In genomic region chr3:122403860-122404557, GRCm38 (mm10) we compare ENCODE assay signal across 19 mouse cellular contexts.
DNase-seq lines count a peak whose midpoint lies in the region; ATAC-seq and TF ChIP-seq lines count a peak whose summit lies in the region.
"Had no signal": no experiment of that assay in that cellular context is flagged by ENCODE, and none has a peak within 500 bp of the region (broad histone marks: within the 10 kb centered on the region; RNA-seq: fewer than 3 reads in every experiment).

No protein-coding gene starts in this region.

- peaks cover 4% of the 10 kb centered on the region; the same call in 1 of the 2 replicates for H3K27me3 ChIP-seq in heart, embryonic 10.5 days (ENCODE audit: insufficient read depth, poor library complexity, severe bottlenecking)
- peaks cover 11% of the 10 kb centered on the region; the same call in 1 of the 2 replicates for H3K27me3 ChIP-seq in limb, embryonic 10.5 days (ENCODE audit: low read depth, poor library complexity, severe bottlenecking)
- no peaks in the 10 kb centered on the region for H3K27me3 ChIP-seq in stomach, postnatal 0 days (ENCODE audit: control insufficient read depth, insufficient read depth, low read length)
- H3K27me3 ChIP-seq: forebrain, embryonic 15.5 days; hindbrain, embryonic 12.5 days had no signal

- WGBS in heart, embryonic 10.5 days, result 69% methylated on average over 9 of the region's 9 CpGs
- WGBS in limb, embryonic 10.5 days, result 81% methylated on average over 9 of the region's 9 CpGs
- WGBS in stomach, postnatal 0 days, result 66% methylated on average over 9 of the region's 9 CpGs

- ATAC-seq in neutrophil, adult 5-6 weeks (ENCODE audit: extremely low read depth, insufficient number of reproducible peaks, low FRiP score, poor library complexity, severe bottlenecking), result peak; percentile 51
- ATAC-seq in stomach, postnatal 0 days (ENCODE audit: low FRiP score, low TSS enrichment), result no peak
- ATAC-seq: forebrain, embryonic 15.5 days; hindbrain, embryonic 16.5 days had no signal

- peak overlapping the region; percentile 8; the same call in 1 of the 2 replicates for H3K27ac ChIP-seq in heart, embryonic 10.5 days
- H3K27ac ChIP-seq in limb, embryonic 10.5 days, result no peak overlapping the region
- no peak overlapping the region for H3K27ac ChIP-seq in stomach, postnatal 0 days (replicated peaks)
- H3K27ac ChIP-seq: forebrain, embryonic 15.5 days; hindbrain, embryonic 12.5 days had no signal

- DNase-seq in heart, embryonic 10.5 days (ENCODE audit: low spot score), result no peak
- DNase-seq in heart, adult 11 months, result no peak
- DNase-seq in B cell, adult 2 months, result peak; percentile 75 to 76
- peak; percentile 88 to 89 for DNase-seq in spleen, postnatal 36 days (ENCODE audit: low spot score in 2 of 2)
- DNase-seq in limb, embryonic 10.5 days (ENCODE audit: low spot score), result no peak
- DNase-seq in stomach, postnatal 0 days (ENCODE audit: low spot score), result no peak
- no peak for DNase-seq in frontal cortex, adult 2 months (ENCODE audit: extremely low spot score in 1 of 2, low spot score in 1 of 2)
- DNase-seq: adrenal gland, postnatal 10 days; cerebellum, adult 11-12 months; cerebellum, adult 9-10 months; cerebellum, postnatal 36 days; gastrocnemius, postnatal 14 days; heart, postnatal 10 days; heart, postnatal 4 days had no signal

- H3K9ac ChIP-seq in stomach, postnatal 0 days (ENCODE audit: low read length), result no peak overlapping the region
- H3K9ac ChIP-seq: forebrain, embryonic 15.5 days; hindbrain, embryonic 12.5 days had no signal

- no peaks in the 10 kb centered on the region for H3K36me3 ChIP-seq in heart, embryonic 10.5 days
- H3K36me3 ChIP-seq in limb, embryonic 10.5 days, result no peaks in the 10 kb centered on the region
- H3K36me3 ChIP-seq in stomach, postnatal 0 days (ENCODE audit: control insufficient read depth, insufficient read depth, low read length), result no peaks in the 10 kb centered on the region
- H3K36me3 ChIP-seq: forebrain, embryonic 15.5 days; G1E; hindbrain, embryonic 12.5 days had no signal

- TF ChIP-seq CTCF in stomach, postnatal 0 days (IDR thresholded peaks at IDR 0.05; ENCODE audit: low read depth), result no peak

- no peaks in the 10 kb centered on the region for H3K9me3 ChIP-seq in heart, embryonic 10.5 days
- no peaks in the 10 kb centered on the region for H3K9me3 ChIP-seq in limb, embryonic 10.5 days (replicated peaks)
- H3K9me3 ChIP-seq in stomach, postnatal 0 days (ENCODE audit: control insufficient read depth, low read length), result no peaks in the 10 kb centered on the region
- H3K9me3 ChIP-seq: forebrain, embryonic 15.5 days; G1E; hindbrain, embryonic 12.5 days had no signal

- H3K4me1 ChIP-seq in heart, embryonic 10.5 days, result peaks cover 48% of the 10 kb centered on the region
- peaks cover 3% of the 10 kb centered on the region; the same call in 1 of the 2 replicates for H3K4me1 ChIP-seq in limb, embryonic 10.5 days
- no peaks in the 10 kb centered on the region for H3K4me1 ChIP-seq in stomach, postnatal 0 days (replicated peaks; ENCODE audit: control insufficient read depth, insufficient read depth)
- H3K4me1 ChIP-seq: forebrain, embryonic 15.5 days; hindbrain, embryonic 12.5 days had no signal

- TF ChIP-seq EP300 in stomach, postnatal 0 days (optimal IDR thresholded peaks at IDR 0.05), result no peak

- H3K4me2 ChIP-seq in stomach, postnatal 0 days (replicated peaks; ENCODE audit: low read depth), result no peak overlapping the region
- H3K4me2 ChIP-seq: forebrain, embryonic 15.5 days; hindbrain, embryonic 12.5 days had no signal

- H3K4me3 ChIP-seq in heart, embryonic 10.5 days, result no peak overlapping the region
- no peak overlapping the region for H3K4me3 ChIP-seq in limb, embryonic 10.5 days
- H3K4me3 ChIP-seq in stomach, postnatal 0 days (ENCODE audit: low read depth, low read length), result no peak overlapping the region
- H3K4me3 ChIP-seq: forebrain, embryonic 15.5 days; hindbrain, embryonic 12.5 days had no signal

Comparison
In these comparisons a context has a peak if more than half of its experiments do, and no peak if none do; other contexts are left out.
1. DNase-seq: peak in B cell, adult 2 months (2 of 2) and spleen, postnatal 36 days (2 of 2); none in heart, embryonic 10.5 days (single experiment), heart, adult 11 months (single experiment), limb, embryonic 10.5 days (single experiment), stomach, postnatal 0 days (single experiment) and frontal cortex, adult 2 months (0 of 2).